Mouse (Mus musculus): Measurements from ENCODE around the gene Pop5. TPM values are rescaled to one million over a fixed set of nuclear protein-coding genes. Genes with fewer than 3 reads are reported as not detected.

Gene Pop5
- 4.3 TPM for polyA plus RNA-seq (2014; fragmentation: Illumina TruSeq; extraction: RNeasy Lipid Tissue Mini Kit (QIAGEN cat#74804))

GRCm38 (mm10) chr5:115235786-115236263 lies at the start of gene Pop5:
TSS of gene Pop5 (plus strand) at chr5:115235836.

GRCm38 (mm10) chr5:115193669-115194625 lies 41.7 kb upstream of the Pop5 start, which contains the start of gene Cabp1:
TSS of gene Cabp1 (minus strand) at chr5:115194381.

GRCm38 (mm10) chr5:115272812-115273548 lies 37.3 kb downstream of the Pop5 start, which contains the start of gene Rnf10:
TSS of gene Rnf10 (minus strand) at chr5:115272898.

GRCm38 (mm10) chr5:115279226-115280049 lies 43.8 kb downstream of the Pop5 start, which contains the start of gene Coq5:
TSS of gene Coq5 (plus strand) at chr5:115279666.

Other genes starting within 250 kb of the Pop5 start
- gene Sppl3, start 224.7 kb upstream of the Pop5 start, polyA plus RNA-seq (2014; fragmentation: Illumina TruSeq; extraction: RNeasy Lipid Tissue Mini Kit (QIAGEN cat#74804)): 155 TPM
- not detected for gene Gm10401, start 137.5 kb upstream of the Pop5 start, polyA plus RNA-seq (2014; fragmentation: Illumina TruSeq; extraction: RNeasy Lipid Tissue Mini Kit (QIAGEN cat#74804))
- gene Acads, start 116.5 kb upstream of the Pop5 start, polyA plus RNA-seq (2014; fragmentation: Illumina TruSeq; extraction: RNeasy Lipid Tissue Mini Kit (QIAGEN cat#74804)): not detected
- gene Unc119b, start 100.9 kb upstream of the Pop5 start, polyA plus RNA-seq (2014; fragmentation: Illumina TruSeq; extraction: RNeasy Lipid Tissue Mini Kit (QIAGEN cat#74804)): 6.2 TPM
- 85.2 TPM for gene Mlec, start 77.7 kb upstream of the Pop5 start, polyA plus RNA-seq (2014; fragmentation: Illumina TruSeq; extraction: RNeasy Lipid Tissue Mini Kit (QIAGEN cat#74804))
- 0.54 TPM for gene Cabp1, start 41.5 kb upstream of the Pop5 start, polyA plus RNA-seq (2014; fragmentation: Illumina TruSeq; extraction: RNeasy Lipid Tissue Mini Kit (QIAGEN cat#74804))
- 20.3 TPM for gene Rnf10, start 37.1 kb downstream of the Pop5 start, polyA plus RNA-seq (2014; fragmentation: Illumina TruSeq; extraction: RNeasy Lipid Tissue Mini Kit (QIAGEN cat#74804))
- gene Coq5, start 43.8 kb downstream of the Pop5 start, polyA plus RNA-seq (2014; fragmentation: Illumina TruSeq; extraction: RNeasy Lipid Tissue Mini Kit (QIAGEN cat#74804)): 9.8 TPM
- gene Dynll1, start 65.2 kb downstream of the Pop5 start, polyA plus RNA-seq (2014; fragmentation: Illumina TruSeq; extraction: RNeasy Lipid Tissue Mini Kit (QIAGEN cat#74804)): 1,210 TPM
- 85.1 TPM for gene Srsf9, start 91.3 kb downstream of the Pop5 start, polyA plus RNA-seq (2014; fragmentation: Illumina TruSeq; extraction: RNeasy Lipid Tissue Mini Kit (QIAGEN cat#74804))
- gene Gatc, start 105.3 kb downstream of the Pop5 start, polyA plus RNA-seq (2014; fragmentation: Illumina TruSeq; extraction: RNeasy Lipid Tissue Mini Kit (QIAGEN cat#74804)): 64.2 TPM
- gene Triap1, start 105.4 kb downstream of the Pop5 start, polyA plus RNA-seq (2014; fragmentation: Illumina TruSeq; extraction: RNeasy Lipid Tissue Mini Kit (QIAGEN cat#74804)): 8.3 TPM
- gene Cox6a1, start 113.1 kb downstream of the Pop5 start, polyA plus RNA-seq (2014; fragmentation: Illumina TruSeq; extraction: RNeasy Lipid Tissue Mini Kit (QIAGEN cat#74804)): 38.6 TPM
- gene Msi1, start 193.8 kb downstream of the Pop5 start, polyA plus RNA-seq (2014; fragmentation: Illumina TruSeq; extraction: RNeasy Lipid Tissue Mini Kit (QIAGEN cat#74804)): 5.6 TPM
- gene Pla2g1b, start 230.4 kb downstream of the Pop5 start, polyA plus RNA-seq (2014; fragmentation: Illumina TruSeq; extraction: RNeasy Lipid Tissue Mini Kit (QIAGEN cat#74804)): not detected
- 8.2 TPM for gene Sirt4, start 248.9 kb downstream of the Pop5 start, polyA plus RNA-seq (2014; fragmentation: Illumina TruSeq; extraction: RNeasy Lipid Tissue Mini Kit (QIAGEN cat#74804))